19 mouse cellular contexts compared by ENCODE assay signal in genomic region chr16:73835715-73836440, GRCm38 (mm10).
DNase-seq lines count a peak whose midpoint lies in the region; ATAC-seq and TF ChIP-seq lines count a peak whose summit lies in the region.
"Had no signal": no experiment of that assay in that cellular context is flagged by ENCODE, and none has a peak within 500 bp of the region (broad histone marks: within the 10 kb centered on the region; RNA-seq: fewer than 3 reads in every experiment).

No protein-coding gene starts in this region.

- no peaks in the 10 kb centered on the region for H3K36me3 ChIP-seq in heart, embryonic 10.5 days
- H3K36me3 ChIP-seq in midbrain, embryonic 14.5 days (ENCODE audit: control insufficient read depth, insufficient read depth, low read length): no peaks in the 10 kb centered on the region
- H3K36me3 ChIP-seq in midbrain, embryonic 10.5 days: no peaks in the 10 kb centered on the region
- H3K36me3 ChIP-seq in heart, embryonic 16.5 days (ENCODE audit: control insufficient read depth, insufficient read depth): no peaks in the 10 kb centered on the region
- H3K36me3 ChIP-seq in liver, postnatal 0 days (replicated peaks; ENCODE audit: insufficient read depth, low read length): no peaks in the 10 kb centered on the region
- H3K36me3 ChIP-seq in stomach, postnatal 0 days (ENCODE audit: control insufficient read depth, insufficient read depth, low read length): no peaks in the 10 kb centered on the region
- no peaks in the 10 kb centered on the region for H3K36me3 ChIP-seq in hindbrain, embryonic 16.5 days (ENCODE audit: control insufficient read depth, insufficient read depth, low read length)
- H3K36me3 ChIP-seq: embryonic facial prominence, embryonic 12.5 days; forebrain, embryonic 12.5 days; hindbrain, embryonic 15.5 days; midbrain, embryonic 13.5 days had no signal

- no peak overlapping the region for H3K27ac ChIP-seq in heart, embryonic 10.5 days
- H3K27ac ChIP-seq in midbrain, embryonic 14.5 days (replicated peaks; ENCODE audit: low read depth, low read length): no peak overlapping the region
- no peak overlapping the region for H3K27ac ChIP-seq in midbrain, embryonic 10.5 days (replicated peaks)
- H3K27ac ChIP-seq in heart, embryonic 16.5 days (ENCODE audit: low read length): no peak overlapping the region
- H3K27ac ChIP-seq in liver, postnatal 0 days (ENCODE audit: low read depth): no peak overlapping the region
- no peak overlapping the region for H3K27ac ChIP-seq in stomach, postnatal 0 days (replicated peaks)
- no peak overlapping the region for H3K27ac ChIP-seq in hindbrain, embryonic 16.5 days (ENCODE audit: low read depth, low read length)
- H3K27ac ChIP-seq: embryonic facial prominence, embryonic 12.5 days; forebrain, embryonic 12.5 days; hindbrain, embryonic 15.5 days; midbrain, embryonic 13.5 days had no signal

- H3K27me3 ChIP-seq in heart, embryonic 10.5 days (ENCODE audit: insufficient read depth, poor library complexity, severe bottlenecking): no peaks in the 10 kb centered on the region
- H3K27me3 ChIP-seq in midbrain, embryonic 14.5 days (ENCODE audit: control insufficient read depth, insufficient read depth, low read length): no peaks in the 10 kb centered on the region
- H3K27me3 ChIP-seq in midbrain, embryonic 10.5 days (ENCODE audit: low read depth, poor library complexity, severe bottlenecking): no peaks in the 10 kb centered on the region
- no peaks in the 10 kb centered on the region for H3K27me3 ChIP-seq in heart, embryonic 16.5 days (ENCODE audit: control insufficient read depth, insufficient read depth, low read length)
- H3K27me3 ChIP-seq in liver, postnatal 0 days (ENCODE audit: insufficient read depth, low read length): no peaks in the 10 kb centered on the region
- no peaks in the 10 kb centered on the region for H3K27me3 ChIP-seq in stomach, postnatal 0 days (ENCODE audit: control insufficient read depth, insufficient read depth, low read length)
- no peaks in the 10 kb centered on the region for H3K27me3 ChIP-seq in hindbrain, embryonic 16.5 days (replicated peaks; ENCODE audit: control insufficient read depth, insufficient read depth, low read length)
- H3K27me3 ChIP-seq: embryonic facial prominence, embryonic 12.5 days; forebrain, embryonic 12.5 days; hindbrain, embryonic 15.5 days; midbrain, embryonic 13.5 days; Patski had no signal

- peak; percentile 42; the same call in 1 of the 2 replicates for TF ChIP-seq EP300 in liver, postnatal 0 days (IDR thresholded peaks at IDR 0.05; ENCODE audit: low read depth)
- no peak for TF ChIP-seq EP300 in stomach, postnatal 0 days (optimal IDR thresholded peaks at IDR 0.05)

- no peaks in the 10 kb centered on the region for H3K4me1 ChIP-seq in heart, embryonic 10.5 days
- no peaks in the 10 kb centered on the region for H3K4me1 ChIP-seq in midbrain, embryonic 14.5 days (ENCODE audit: control insufficient read depth, insufficient read depth, low read length)
- H3K4me1 ChIP-seq in midbrain, embryonic 10.5 days: no peaks in the 10 kb centered on the region
- no peaks in the 10 kb centered on the region for H3K4me1 ChIP-seq in heart, embryonic 16.5 days (ENCODE audit: control insufficient read depth, insufficient read depth, low read length)
- H3K4me1 ChIP-seq in liver, postnatal 0 days (ENCODE audit: insufficient read depth): no peaks in the 10 kb centered on the region; the same call in 1 of the 2 replicates
- H3K4me1 ChIP-seq in stomach, postnatal 0 days (replicated peaks; ENCODE audit: control insufficient read depth, insufficient read depth): no peaks in the 10 kb centered on the region
- H3K4me1 ChIP-seq in hindbrain, embryonic 16.5 days (ENCODE audit: control insufficient read depth, insufficient read depth, low read depth, low read length): no peaks in the 10 kb centered on the region
- H3K4me1 ChIP-seq: forebrain, embryonic 12.5 days; hindbrain, embryonic 15.5 days; midbrain, embryonic 13.5 days had no signal

- no peak overlapping the region for H3K9ac ChIP-seq in midbrain, embryonic 14.5 days (replicated peaks; ENCODE audit: low read length)
- H3K9ac ChIP-seq in heart, embryonic 16.5 days (ENCODE audit: low read length): no peak overlapping the region
- no peak overlapping the region for H3K9ac ChIP-seq in liver, postnatal 0 days (replicated peaks)
- no peak overlapping the region for H3K9ac ChIP-seq in stomach, postnatal 0 days (ENCODE audit: low read length)
- no peak overlapping the region for H3K9ac ChIP-seq in hindbrain, embryonic 16.5 days (ENCODE audit: low read depth, low read length)
- H3K9ac ChIP-seq: embryonic facial prominence, embryonic 12.5 days; forebrain, embryonic 12.5 days; hindbrain, embryonic 15.5 days; midbrain, embryonic 13.5 days had no signal

- ATAC-seq in midbrain, embryonic 14.5 days (ENCODE audit: low FRiP score, low TSS enrichment): no peak
- no peak for ATAC-seq in heart, embryonic 16.5 days (replicated peaks; ENCODE audit: extremely low read depth, insufficient read depth, low FRiP score)
- ATAC-seq in liver, postnatal 0 days: peak; percentile 43
- ATAC-seq in stomach, postnatal 0 days (ENCODE audit: low FRiP score, low TSS enrichment): no peak
- ATAC-seq in hindbrain, embryonic 16.5 days: no peak
- ATAC-seq: midbrain, embryonic 13.5 days; Patski had no signal

- H3K9me3 ChIP-seq in heart, embryonic 10.5 days: no peaks in the 10 kb centered on the region
- no peaks in the 10 kb centered on the region for H3K9me3 ChIP-seq in midbrain, embryonic 14.5 days (ENCODE audit: control insufficient read depth, low read length)
- H3K9me3 ChIP-seq in midbrain, embryonic 10.5 days (replicated peaks): no peaks in the 10 kb centered on the region
- H3K9me3 ChIP-seq in heart, embryonic 16.5 days (replicated peaks; ENCODE audit: control insufficient read depth, low read length): no peaks in the 10 kb centered on the region
- H3K9me3 ChIP-seq in liver, postnatal 0 days (ENCODE audit: low read length): no peaks in the 10 kb centered on the region
- no peaks in the 10 kb centered on the region for H3K9me3 ChIP-seq in stomach, postnatal 0 days (ENCODE audit: control insufficient read depth, low read length)
- no peaks in the 10 kb centered on the region for H3K9me3 ChIP-seq in hindbrain, embryonic 16.5 days (ENCODE audit: control insufficient read depth, low read length)
- H3K9me3 ChIP-seq: embryonic facial prominence, embryonic 12.5 days; forebrain, embryonic 12.5 days; hindbrain, embryonic 15.5 days; midbrain, embryonic 13.5 days had no signal

- WGBS in heart, embryonic 10.5 days: 53% methylated on average over 19 of the region's 19 CpGs
- WGBS in midbrain, embryonic 14.5 days: 80% methylated on average over 19 of the region's 19 CpGs
- WGBS in midbrain, embryonic 10.5 days: 90% methylated on average over 19 of the region's 19 CpGs
- 48% methylated on average over 17 of the region's 19 CpGs for WGBS in heart, embryonic 16.5 days
- 60% methylated on average over 19 of the region's 19 CpGs for WGBS in liver, postnatal 0 days (ENCODE audit: insufficient replicate concordance)
- WGBS in stomach, postnatal 0 days: 63% methylated on average over 19 of the region's 19 CpGs
- WGBS in hindbrain, embryonic 16.5 days: 79% methylated on average over 19 of the region's 19 CpGs

- DNase-seq in heart, embryonic 10.5 days (ENCODE audit: low spot score): no peak
- DNase-seq in heart, adult 8-10 months (ENCODE audit: low spot score): no peak
- DNase-seq in midbrain, embryonic 14.5 days: peak; percentile 40
- no peak for DNase-seq in midbrain, embryonic 10.5 days (ENCODE audit: low spot score)
- no peak for DNase-seq in liver, postnatal 0 days
- DNase-seq in stomach, postnatal 0 days (ENCODE audit: low spot score): no peak
- DNase-seq: cerebellum, adult 11 months; cerebellum, postnatal 36 days; kidney, adult 2 months; kidney, postnatal 4 days; lung, adult 18-20 months; right cerebral cortex, postnatal 25 days had no signal

- H3K4me3 ChIP-seq in heart, embryonic 10.5 days: peak overlapping the region; percentile 36; the same call in 1 of the 2 replicates
- no peak overlapping the region for H3K4me3 ChIP-seq in midbrain, embryonic 14.5 days (replicated peaks; ENCODE audit: low read depth, low read length)
- no peak overlapping the region for H3K4me3 ChIP-seq in midbrain, embryonic 10.5 days
- peak overlapping the region; percentile 45 for H3K4me3 ChIP-seq in heart, embryonic 16.5 days (ENCODE audit: low read length)
- H3K4me3 ChIP-seq in liver, postnatal 0 days (ENCODE audit: low read depth, low read length): no peak overlapping the region
- H3K4me3 ChIP-seq in stomach, postnatal 0 days (ENCODE audit: low read depth, low read length): no peak overlapping the region
- H3K4me3 ChIP-seq in hindbrain, embryonic 16.5 days (ENCODE audit: low read length): no peak overlapping the region
- H3K4me3 ChIP-seq: embryonic facial prominence, embryonic 12.5 days; forebrain, embryonic 12.5 days; hindbrain, embryonic 15.5 days; midbrain, embryonic 13.5 days had no signal

- TF ChIP-seq CTCF in liver, postnatal 0 days (IDR thresholded peaks at IDR 0.05; ENCODE audit: low read depth): no peak
- TF ChIP-seq CTCF in stomach, postnatal 0 days (IDR thresholded peaks at IDR 0.05; ENCODE audit: low read depth): no peak

- no peak overlapping the region for H3K4me2 ChIP-seq in midbrain, embryonic 14.5 days (ENCODE audit: low read length)
- H3K4me2 ChIP-seq in heart, embryonic 16.5 days (ENCODE audit: low read depth, low read length): peak overlapping the region; percentile 57
- 0 out of 2 replicates have a peak overlapping the region, but pooled peaks have one; percentile 19 for H3K4me2 ChIP-seq in liver, postnatal 0 days (ENCODE audit: low read depth, low read length)
- H3K4me2 ChIP-seq in stomach, postnatal 0 days (replicated peaks; ENCODE audit: low read depth): no peak overlapping the region
- H3K4me2 ChIP-seq in hindbrain, embryonic 16.5 days (ENCODE audit: low read length): no peak overlapping the region
- H3K4me2 ChIP-seq: embryonic facial prominence, embryonic 12.5 days; forebrain, embryonic 12.5 days; hindbrain, embryonic 15.5 days; midbrain, embryonic 13.5 days had no signal

Comparison
In these comparisons a context has a peak if more than half of its experiments do, and no peak if none do; other contexts are left out.
1. H3K4me3 ChIP-seq: peak in heart, embryonic 10.5 days (single experiment) and heart, embryonic 16.5 days (single experiment); none in midbrain, embryonic 14.5 days (single experiment), midbrain, embryonic 10.5 days (single experiment), liver, postnatal 0 days (single experiment), stomach, postnatal 0 days (single experiment) and hindbrain, embryonic 16.5 days (single experiment).
2. H3K4me2 ChIP-seq: peak in heart, embryonic 16.5 days (single experiment) and liver, postnatal 0 days (single experiment); none in midbrain, embryonic 14.5 days (single experiment), stomach, postnatal 0 days (single experiment) and hindbrain, embryonic 16.5 days (single experiment).